ENCODE assay signal across 8 mouse cellular contexts in the genomic region with DNA sequence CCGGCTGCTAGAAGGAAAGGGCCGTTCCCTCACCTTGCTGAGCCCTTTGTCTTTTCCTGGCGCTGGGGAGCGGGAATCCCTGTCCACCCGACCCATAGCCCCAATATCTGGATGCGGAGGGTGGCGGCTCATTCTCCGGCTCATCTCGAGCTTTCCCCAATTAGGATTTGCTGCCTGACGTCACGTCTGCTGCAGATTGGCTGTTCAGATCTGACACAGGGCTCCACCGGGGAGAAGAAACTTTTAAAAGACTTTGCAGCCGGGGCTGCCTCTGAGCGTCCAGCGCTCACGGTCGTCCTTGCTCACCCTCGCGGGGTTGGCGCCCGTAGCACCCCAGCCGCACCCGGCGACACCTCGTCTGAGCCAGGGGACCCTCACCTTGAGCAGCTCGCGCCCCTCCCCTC. TPM values are rescaled to one million over a fixed set of nuclear protein-coding genes. Genes with fewer than 3 reads are reported as not detected.
DNase-seq lines count a peak whose midpoint lies in the region; ATAC-seq and TF ChIP-seq lines count a peak whose summit lies in the region.

TSS of gene Ltbp1 (plus strand) at position 288 of the 404 bp plus-strand sequence.

- peak within 1 kb of the TSS; percentile 48 for H3K9ac ChIP-seq in forebrain, postnatal 0 days
- H3K9ac ChIP-seq in lung, postnatal 0 days (replicated peaks; ENCODE audit: low read depth): peak within 1 kb of the TSS; percentile 54

- H3K27ac ChIP-seq in bone marrow, adult 2 months (ENCODE audit: control insufficient read depth, insufficient read depth, low read depth, low read length, poor library complexity): no peak within 1 kb of the TSS; the same call in 1 of the 2 replicates
- H3K27ac ChIP-seq in forebrain, postnatal 0 days (ENCODE audit: low read depth, low read length): no peak within 1 kb of the TSS
- H3K27ac ChIP-seq in layer of hippocampus, adult 2 months: no peak within 1 kb of the TSS
- peak within 1 kb of the TSS; percentile 54 for H3K27ac ChIP-seq in lung, postnatal 0 days (ENCODE audit: low read length)

- no peaks in the 10 kb centered on the region for H3K27me3 ChIP-seq in forebrain, postnatal 0 days (ENCODE audit: insufficient read depth, low read length)
- H3K27me3 ChIP-seq in lung, postnatal 0 days (replicated peaks; ENCODE audit: insufficient read depth, low read length): no peaks in the 10 kb centered on the region

- intact Hi-C loops in heart, postnatal 36 days (cut with DNase I): loop anchor here (1.0 to 10.0 kb wide), 4 partner anchors 80 to 532 kb away; no protein-coding TSS in a partner anchor

- peak within 1 kb of the TSS; percentile 100 for H3K4me2 ChIP-seq in forebrain, postnatal 0 days (ENCODE audit: low read depth)
- H3K4me2 ChIP-seq in lung, postnatal 0 days (replicated peaks; ENCODE audit: low read depth, low read length): peak within 1 kb of the TSS; percentile 100

- peak; percentile 30; the same call in 1 of the 2 replicates for TF ChIP-seq POLR2A in bone marrow, adult 2 months (IDR thresholded peaks at IDR 0.05; ENCODE audit: borderline replicate concordance, control insufficient read depth, low read depth, low read length)

- TF ChIP-seq EP300 in lung, postnatal 0 days (IDR thresholded peaks at IDR 0.05): no peak

- DNase-seq in Muller cell, postnatal 12 days (ENCODE audit: inconsistent ontology term): peak; percentile 78
- peak; percentile 81 for DNase-seq in forebrain, postnatal 0 days
- DNase-seq in heart, postnatal 36 days: peak in 1 of 2 experiments; percentile 71
- DNase-seq in layer of hippocampus, adult 2 months (ENCODE audit: low spot score in 2 of 2): peak; percentile 19 to 35
- DNase-seq in lung, postnatal 0 days (ENCODE audit: low spot score): peak; percentile 69
- peak; percentile 8 for DNase-seq in retina, adult 2 months (ENCODE audit: low read depth, low spot score)
- peak; percentile 72 for DNase-seq in yolk sac, embryonic 10.5 days (ENCODE audit: low spot score)

- no peak within 1 kb of the TSS for H3K4me3 ChIP-seq in bone marrow, adult 2 months (replicated peaks; ENCODE audit: control insufficient read depth, low read depth, low read length)
- peak within 1 kb of the TSS; percentile 72 for H3K4me3 ChIP-seq in forebrain, postnatal 0 days (ENCODE audit: low read depth, low read length)
- peak within 1 kb of the TSS; percentile 65 for H3K4me3 ChIP-seq in layer of hippocampus, adult 2 months
- peak within 1 kb of the TSS; percentile 66 for H3K4me3 ChIP-seq in lung, postnatal 0 days (ENCODE audit: low read depth, low read length)

- no peaks in the 10 kb centered on the region for H3K36me3 ChIP-seq in forebrain, postnatal 0 days (ENCODE audit: insufficient read depth)
- no peaks in the 10 kb centered on the region for H3K36me3 ChIP-seq in lung, postnatal 0 days (ENCODE audit: insufficient read depth, low read length)

- no peak for TF ChIP-seq CTCF in bone marrow, adult 2 months (IDR thresholded peaks at IDR 0.05; ENCODE audit: control insufficient read depth, insufficient read depth, low read length)
- no peak for TF ChIP-seq CTCF in forebrain, postnatal 0 days (IDR thresholded peaks at IDR 0.05; ENCODE audit: low read depth)
- no peak for TF ChIP-seq CTCF in layer of hippocampus, adult 2 months (conservative IDR thresholded peaks at IDR 0.05)
- no peak for TF ChIP-seq CTCF in lung, postnatal 0 days (IDR thresholded peaks at IDR 0.05)

- ATAC-seq in forebrain, postnatal 0 days: peak; percentile 91
- peak; percentile 80 for ATAC-seq in lung, postnatal 0 days

- under 1% methylated on average over 26 of the region's 27 CpGs for WGBS in bone marrow, adult 2 months
- 0% methylated on average over 26 of the region's 27 CpGs for WGBS in forebrain, postnatal 0 days
- WGBS in lung, postnatal 0 days: under 1% methylated on average over 24 of the region's 27 CpGs

- no peaks in the 10 kb centered on the region for H3K4me1 ChIP-seq in bone marrow, adult 2 months (ENCODE audit: control insufficient read depth, insufficient read depth, low read length)
- H3K4me1 ChIP-seq in forebrain, postnatal 0 days (ENCODE audit: insufficient read depth): no peaks in the 10 kb centered on the region
- H3K4me1 ChIP-seq in lung, postnatal 0 days (ENCODE audit: insufficient read depth, low read depth, low read length): peaks cover 5% of the 10 kb centered on the region

- H3K9me3 ChIP-seq in forebrain, postnatal 0 days (ENCODE audit: low read length): no peaks in the 10 kb centered on the region
- no peaks in the 10 kb centered on the region for H3K9me3 ChIP-seq in lung, postnatal 0 days (ENCODE audit: low read length)

RNA-seq across cellular contexts. Expression of gene Ltbp1, which starts in this region (rescaled TPM):
- 7.9 and 20.3 TPM in 2 replicates for polyA plus RNA-seq in bone marrow, adult 2 months (2011; ENCODE audit: insufficient read depth, insufficient read length, low replicate concordance, missing spikeins)
- 2.0 and 5.2 TPM in 2 replicates for total RNA-seq in forebrain, postnatal 0 days (2014; rRNA removed)
- 1.1 and 1.5 TPM in 2 replicates for polyA plus RNA-seq in forebrain, postnatal 0 days (2015; fragmentation: Nextera tagmentation; extraction: Ambion mirVana)
- total RNA-seq in heart, postnatal 36 days (2021): 10 to 100 TPM; 41.1 to 46.2 TPM
- 1 to 10 TPM; 6.3 to 7.4 TPM for total RNA-seq in layer of hippocampus, adult 2 months (2021)
- polyA plus RNA-seq in lung, postnatal 0 days (2015; fragmentation: Nextera tagmentation; extraction: Ambion mirVana): 24.0 and 27.1 TPM in 2 replicates
